Mouse (Mus musculus): Measurements from ENCODE around the gene Oas1a.
A peak's percentile ranks its signal among the peaks of the same experiment; 100 is the strongest.
"Not testable (repeated sequence)": the region's sequence is repeated elsewhere in the genome, so short reads cannot be mapped to it uniquely, and the experiment has no call there.

Oas1a gene

DNA sequence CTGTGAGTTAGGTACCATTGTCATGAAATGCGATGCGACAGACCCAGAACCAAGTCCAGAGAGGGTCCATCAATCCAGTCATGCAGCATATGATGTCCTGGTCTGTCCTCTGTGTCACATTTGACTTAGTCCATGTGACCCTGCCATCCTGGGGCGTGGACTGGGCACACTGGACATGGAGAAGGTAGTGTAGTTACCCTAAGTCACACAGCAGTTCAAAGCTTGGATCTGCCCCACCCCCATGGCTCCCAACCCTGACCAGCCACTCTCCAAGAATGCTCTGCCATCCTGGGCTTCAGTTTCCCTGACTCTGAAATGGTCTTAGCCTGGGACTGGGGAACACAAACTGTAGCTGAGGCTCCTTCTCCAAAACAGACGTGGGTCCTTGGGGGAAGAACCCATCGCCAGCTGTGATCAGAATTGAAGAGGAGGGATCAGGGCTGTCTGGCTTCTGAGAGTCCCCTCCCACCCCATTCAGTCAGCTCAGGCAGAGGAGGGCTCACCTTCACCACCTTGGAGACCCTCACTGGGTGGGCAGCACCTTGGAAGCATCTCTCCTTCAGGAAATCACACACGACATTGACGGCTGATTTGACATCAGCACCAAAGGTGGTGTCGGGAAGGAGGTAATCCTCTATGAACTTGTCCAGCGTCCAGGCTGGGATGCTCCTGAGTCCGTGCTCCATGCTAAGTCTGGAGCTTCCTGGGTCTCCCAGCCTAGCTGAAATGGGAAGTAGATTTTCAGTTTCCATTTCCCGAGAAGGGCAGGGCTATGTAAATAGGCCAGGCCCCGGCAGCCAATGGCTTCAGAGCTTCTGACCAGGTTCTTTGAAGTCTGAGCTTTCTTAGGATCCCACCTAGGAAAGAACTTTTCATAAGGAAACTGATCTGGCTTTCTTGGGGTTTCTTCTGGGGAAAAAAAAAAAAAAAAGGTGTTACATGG lies at the start of gene Oas1a:
Oas1a (minus strand) TSS at position 731 of the 943 bp plus-strand sequence.
- DNase-seq = not testable (repeated sequence)

DNA sequence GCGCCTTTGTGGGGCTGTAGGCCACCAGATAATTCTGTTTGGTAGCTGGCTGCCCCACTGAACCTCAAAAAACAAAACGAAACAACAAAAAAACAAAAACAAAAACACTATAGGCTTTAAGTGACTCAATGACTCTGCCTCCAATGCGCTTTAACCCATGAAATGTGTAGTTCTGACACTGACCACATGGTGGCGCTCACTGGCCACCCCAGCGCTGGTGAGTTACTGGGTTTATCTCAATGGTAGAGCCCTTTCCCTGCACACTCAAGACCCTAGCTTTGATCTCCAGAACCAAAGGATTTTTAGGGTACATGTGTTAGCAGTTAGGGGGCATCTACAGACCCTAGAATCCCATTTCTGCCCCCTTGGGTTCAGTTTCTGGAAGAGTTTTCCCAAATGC lies 46.7 kb upstream of the Oas1a start:
- DNase-seq = no peak

DNA sequence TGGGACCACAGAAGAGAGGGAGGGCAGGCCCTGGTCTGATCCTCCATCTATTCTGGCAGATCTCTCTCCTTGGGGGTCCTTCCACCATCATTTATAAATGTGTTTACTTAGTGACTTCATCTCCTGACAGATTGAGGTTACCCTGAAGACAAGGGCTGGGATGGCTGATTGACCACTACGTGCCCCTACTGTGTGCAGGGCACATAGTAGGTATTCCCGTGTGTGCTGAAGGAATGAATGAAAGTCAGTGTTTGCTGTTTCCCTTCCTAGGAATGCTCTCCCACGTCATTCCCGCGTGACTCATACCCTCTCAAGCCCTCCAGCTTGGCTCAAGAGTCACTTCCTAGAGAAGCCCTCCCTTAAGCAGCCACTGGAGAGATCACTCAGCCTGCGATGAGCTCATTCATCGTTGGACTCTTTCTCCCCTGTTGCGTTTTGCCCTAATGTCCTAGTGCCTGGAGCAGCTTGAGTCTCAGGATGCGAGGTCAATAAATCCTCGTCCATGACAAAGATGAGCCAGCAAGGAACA lies 45.0 kb upstream of the Oas1a start:
- DNase-seq = no peak

DNA sequence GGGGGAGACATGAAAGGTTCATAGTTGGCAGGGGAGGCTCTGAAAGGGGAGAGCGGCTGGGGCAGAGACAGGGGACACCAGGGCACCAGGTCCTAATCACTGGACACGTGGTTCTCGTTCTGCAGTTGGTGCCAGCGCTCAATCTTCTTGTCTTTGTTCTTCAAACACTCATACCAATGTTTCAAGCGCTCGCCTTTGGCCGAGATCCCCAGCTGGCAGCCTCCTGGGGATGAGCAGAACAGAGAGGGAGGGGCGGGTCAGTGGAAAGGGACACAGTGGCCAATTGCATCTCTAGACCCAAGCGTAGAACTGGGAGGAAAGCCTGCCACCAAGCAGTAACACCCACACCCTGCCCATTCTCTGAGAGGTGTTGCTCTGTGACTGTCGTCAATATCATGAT lies 34.8 kb upstream of the Oas1a start:
- peak; percentile 32 for DNase-seq

DNA sequence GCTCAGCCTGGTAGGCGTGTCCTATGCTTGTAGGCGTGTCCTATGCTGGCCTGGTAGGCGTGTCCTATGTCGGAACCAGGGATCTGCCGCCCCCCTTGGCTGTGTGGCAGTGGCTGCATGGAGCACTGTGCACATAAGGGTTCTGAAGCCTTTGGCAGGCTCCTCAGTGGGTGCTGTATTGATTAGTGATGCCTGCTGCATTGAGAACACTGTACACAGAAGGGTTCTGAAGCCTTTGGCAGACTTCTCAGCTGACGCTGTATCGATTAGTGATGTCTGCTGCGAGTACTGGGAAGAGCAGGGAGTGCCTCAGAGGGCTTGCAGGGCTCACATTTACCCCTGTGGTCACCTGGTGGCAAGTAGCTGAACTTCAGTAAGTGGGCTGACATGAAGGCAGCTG lies 31.3 kb upstream of the Oas1a start:
- no peak for DNase-seq

DNA sequence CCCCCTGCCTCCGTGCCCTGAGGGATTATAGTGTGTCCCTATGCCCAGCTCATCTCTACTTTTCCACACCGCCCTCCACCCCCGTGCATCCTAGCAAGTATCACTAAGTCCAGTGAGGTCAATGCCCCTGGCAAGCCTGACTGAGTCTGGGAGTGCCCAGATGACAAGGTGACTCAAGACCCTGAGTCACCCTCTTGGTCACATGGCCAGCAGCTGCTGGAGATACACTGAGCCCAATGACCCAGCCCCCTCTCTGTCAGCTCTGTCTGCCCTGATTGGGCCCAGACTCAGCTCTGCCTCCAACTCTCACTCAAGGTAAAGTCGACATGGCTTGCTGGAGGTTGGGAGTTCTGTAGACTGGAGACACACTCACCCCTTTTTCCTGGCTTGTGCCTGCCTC lies 30.5 kb upstream of the Oas1a start:
- no peak for DNase-seq

DNA sequence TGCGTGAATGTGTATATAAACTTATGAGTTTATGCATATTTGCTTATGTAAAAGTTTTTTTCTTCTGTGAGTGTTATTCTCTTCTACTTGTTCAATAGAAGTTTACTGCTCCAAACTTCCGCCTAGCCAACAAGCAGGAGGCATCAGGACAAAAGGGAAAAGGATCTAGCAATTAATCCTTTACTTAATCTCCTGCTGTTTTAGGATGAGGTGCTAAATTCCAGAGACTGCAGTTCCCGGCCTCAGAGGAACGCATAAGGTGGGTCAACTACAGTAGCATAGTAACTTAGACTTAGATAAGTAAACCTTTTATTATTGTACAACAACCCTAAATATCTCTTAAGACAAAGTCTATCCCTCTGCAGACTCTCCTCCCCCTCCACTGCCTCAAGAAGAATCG lies 26.6 kb upstream of the Oas1a start:
- no peak for DNase-seq

DNA sequence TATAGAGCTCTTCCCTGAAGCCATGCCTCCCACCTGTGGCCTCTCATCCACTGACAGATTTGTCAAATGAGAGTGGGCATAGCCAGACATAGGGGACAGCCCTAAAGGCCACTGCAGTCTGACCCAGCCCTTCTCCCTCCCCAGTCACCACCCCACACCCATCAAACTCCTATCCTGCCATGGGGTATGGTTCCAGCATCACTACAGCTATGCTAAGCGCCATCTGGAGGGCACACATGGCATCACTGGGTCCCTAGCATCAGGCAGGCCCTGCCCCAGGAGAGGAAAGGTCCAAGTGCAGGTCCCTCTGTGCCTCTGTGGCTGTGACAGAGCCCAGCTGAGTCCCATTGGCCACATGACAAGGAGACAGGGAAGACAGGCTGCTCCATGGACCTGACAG lies 19.7 kb upstream of the Oas1a start:
- no peak for DNase-seq

DNA sequence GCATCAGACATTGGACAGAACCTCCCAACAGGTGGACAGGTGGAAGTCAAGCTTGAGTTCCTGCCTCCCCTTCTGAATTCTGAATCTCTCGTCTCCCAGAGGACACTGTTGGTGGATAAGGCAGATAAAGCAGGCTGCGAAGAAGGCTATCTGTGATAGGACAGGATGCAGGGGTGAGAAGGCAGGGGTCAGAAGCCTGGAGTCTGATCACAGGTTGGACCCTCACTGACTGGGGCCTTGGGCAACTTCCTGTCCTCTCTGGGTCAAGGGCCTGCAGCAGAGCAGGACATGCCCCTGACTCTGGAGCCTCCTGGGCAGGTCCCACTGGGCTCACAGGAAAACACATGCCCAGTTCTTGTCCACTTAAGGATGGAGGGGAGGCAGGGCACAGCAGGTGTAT lies 19.0 kb upstream of the Oas1a start:
- DNase-seq = not testable (repeated sequence)

DNA sequence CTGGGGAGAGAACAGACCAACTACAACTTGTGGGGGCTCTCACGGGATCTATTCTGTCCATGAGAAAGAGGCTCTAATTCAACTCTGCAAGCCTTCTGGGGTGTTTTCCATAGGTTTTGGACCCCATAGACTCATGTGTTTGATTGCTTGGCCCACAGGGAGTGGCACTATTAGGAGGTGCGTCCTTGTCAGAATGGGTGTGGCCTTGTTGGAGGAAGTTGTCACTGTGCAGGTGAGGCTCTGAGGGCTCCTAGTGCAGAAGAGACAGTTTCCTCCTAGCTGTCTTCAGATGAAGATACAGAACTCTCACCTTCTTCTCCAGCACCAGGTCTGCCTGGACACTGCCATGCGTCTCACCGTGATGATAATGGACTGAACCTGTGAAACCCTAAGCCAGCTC lies 17.2 kb upstream of the Oas1a start:
- DNase-seq = not testable (repeated sequence)

DNA sequence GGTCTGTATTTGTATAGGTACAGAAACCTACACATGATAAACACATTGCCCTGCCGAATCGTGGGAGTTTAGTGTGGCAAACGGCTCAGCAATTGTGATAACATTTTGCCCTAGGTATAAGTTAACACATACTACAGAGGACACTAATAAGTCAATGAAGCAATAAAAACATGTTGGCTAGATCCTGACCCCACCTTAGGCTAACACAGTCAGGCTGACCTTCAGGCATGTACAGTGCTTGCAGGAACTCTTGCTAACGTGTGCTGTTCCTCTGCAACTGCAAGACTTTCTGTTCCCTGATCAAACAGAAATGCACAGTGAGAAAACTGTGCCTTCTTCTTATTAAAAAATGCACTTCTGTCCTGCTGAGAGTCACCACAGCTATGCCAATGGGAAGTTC lies 16.6 kb upstream of the Oas1a start:
- no peak for DNase-seq

DNA sequence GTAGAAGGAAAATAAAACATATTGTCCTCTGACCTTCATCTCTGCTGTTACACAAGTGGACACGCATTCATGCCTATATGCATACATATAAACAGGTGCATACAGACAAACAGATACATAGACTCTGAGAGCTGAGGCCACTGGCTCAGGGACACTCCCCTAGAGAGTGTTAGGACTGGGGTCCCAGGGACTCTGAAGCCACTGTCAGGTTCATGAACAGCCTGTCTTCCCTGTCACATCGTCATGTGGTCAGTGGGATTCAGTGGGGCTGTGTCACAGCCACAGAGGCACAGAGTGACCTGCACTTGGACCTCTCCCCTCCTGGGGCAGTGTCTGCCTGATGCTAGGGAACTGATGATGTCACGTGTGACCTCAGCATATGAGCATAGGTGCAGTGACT lies 13.0 kb upstream of the Oas1a start:
- DNase-seq = no peak

DNA sequence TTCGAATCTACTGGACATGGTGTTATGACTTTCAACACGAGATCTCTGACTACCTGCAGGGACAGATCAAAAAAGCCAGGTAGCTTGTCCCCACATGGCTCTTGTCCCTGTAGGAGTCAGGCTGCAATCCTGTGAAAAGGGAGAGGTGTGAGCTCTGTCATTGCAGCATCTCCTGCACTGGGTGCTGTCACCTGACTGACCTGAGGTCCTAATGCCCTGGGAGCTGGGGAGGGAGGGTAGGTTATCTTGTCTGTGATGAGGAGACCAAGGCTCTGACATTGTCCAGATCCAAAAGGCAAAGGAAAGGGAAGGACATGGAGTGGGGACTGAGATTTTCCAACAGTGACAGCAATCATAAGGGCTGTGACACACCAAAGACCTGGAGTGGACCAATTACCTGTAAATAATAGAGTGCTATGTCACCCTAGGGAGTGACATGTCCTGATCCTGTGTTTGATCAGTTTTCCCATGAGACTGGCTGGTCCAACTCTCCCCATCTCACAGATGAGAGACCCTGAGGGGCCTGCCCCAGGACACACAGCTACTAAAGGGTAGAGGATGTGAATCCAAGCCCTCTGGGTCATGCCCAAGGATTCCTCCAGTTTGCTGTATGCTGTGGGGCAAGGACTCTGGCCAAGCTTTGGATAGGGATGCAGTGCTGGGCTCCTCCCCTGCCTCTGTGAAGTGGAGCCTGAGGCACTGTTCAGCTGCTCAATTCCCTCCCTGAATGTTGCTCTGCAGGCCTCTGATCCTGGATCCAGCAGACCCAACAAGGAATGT lies 12.0 kb upstream of the Oas1a start:
- not testable (repeated sequence) for DNase-seq

DNA sequence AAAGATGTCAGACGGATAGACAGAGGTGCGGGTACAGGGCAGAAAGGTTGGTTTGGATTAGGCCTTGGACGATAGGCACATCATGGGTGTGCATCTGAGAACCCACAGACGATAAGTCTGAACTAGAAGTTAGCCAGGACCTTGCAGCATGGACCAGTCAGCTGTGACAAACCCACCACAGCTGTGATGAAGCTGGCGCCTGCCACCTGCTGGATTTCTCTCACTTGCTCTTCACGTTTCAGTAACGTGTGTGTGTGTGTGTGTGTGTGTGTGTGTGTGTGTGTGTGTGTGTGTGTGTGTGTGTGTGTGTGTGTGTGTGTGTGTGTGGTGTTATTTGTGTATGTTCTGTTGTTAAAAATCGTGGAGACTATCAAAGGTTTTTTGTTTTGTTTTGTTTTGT lies 6.9 kb upstream of the Oas1a start, which contains the start of gene Oas1d:
Oas1d (plus strand) TSS at position 333 of the 400 bp plus-strand sequence.
- DNase-seq = not testable (repeated sequence)

DNA sequence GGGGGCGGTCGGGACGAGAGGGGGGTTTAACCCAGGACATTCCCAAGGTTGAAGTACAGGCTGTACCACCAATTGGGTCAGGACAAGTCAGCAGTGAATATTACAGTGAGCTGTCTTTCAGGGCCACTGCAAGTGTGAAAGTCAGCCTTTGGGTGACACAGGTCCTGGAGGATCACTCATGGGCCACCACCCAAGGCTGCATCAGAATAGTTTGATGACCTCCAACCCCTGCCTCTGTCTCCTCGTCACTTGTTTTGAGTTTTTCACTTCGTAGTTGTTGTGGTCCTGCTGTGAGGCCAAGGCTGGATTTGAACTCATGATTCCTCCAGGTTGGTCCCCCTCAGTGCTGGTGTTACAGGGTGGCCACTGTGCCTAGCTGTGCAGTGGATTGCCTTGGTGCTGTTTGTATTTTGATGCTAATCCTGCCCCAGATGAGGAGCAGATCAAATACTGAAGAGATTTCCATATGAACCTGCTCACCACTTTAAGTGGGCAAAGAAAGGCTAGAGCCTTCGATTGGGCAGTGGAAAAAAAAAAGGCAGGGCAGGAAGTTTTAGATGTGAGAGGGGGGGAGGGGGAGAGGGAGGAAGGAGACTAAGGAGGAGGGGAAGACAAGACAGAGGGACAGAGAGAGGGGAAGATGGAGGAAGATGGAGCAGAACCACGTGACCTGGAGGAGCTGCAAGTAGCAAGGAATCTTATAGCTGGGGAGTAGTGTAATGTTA lies 1.0 kb upstream of the Oas1a start:
- no peak for DNase-seq

DNA sequence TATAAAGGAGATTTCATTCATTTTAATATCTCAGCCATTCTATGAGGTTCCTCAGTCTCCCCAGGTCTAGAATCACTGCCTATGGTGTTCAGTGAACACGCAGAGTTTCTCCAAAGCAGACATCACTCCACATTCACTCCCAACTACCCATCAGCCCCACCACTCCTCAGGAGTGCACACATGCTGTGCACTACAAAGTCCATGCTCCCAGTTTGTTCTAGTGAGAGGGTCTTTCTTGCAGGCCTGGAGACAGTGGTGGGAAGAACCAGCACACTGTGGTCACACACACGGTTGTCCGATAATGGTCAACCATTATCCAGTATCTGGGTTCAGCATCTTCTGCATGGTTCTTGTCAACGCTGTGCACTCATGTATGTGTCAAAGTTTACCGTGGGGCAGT lies 5.3 kb downstream of the Oas1a start:
- no peak for DNase-seq

DNA sequence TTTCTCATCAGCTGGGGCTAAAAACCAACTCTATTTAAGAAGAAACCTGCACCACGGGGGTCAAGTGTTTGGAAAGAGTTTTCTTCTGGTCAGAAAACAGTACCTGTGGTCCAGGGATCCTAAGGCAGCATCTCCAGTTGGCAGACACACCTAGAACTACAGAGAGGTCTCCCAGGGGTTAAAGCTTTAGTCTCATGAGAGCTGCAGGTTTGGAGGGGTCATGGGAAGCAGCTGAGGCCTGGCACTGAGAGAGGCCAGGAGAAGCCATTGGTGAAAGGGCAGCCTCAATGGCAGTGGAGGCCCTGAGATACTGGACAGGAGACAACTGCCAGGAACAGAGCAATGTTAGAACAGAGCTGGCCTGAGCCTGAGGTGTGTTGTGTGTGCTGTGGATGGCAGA lies 6.7 kb downstream of the Oas1a start:
- no peak for DNase-seq

DNA sequence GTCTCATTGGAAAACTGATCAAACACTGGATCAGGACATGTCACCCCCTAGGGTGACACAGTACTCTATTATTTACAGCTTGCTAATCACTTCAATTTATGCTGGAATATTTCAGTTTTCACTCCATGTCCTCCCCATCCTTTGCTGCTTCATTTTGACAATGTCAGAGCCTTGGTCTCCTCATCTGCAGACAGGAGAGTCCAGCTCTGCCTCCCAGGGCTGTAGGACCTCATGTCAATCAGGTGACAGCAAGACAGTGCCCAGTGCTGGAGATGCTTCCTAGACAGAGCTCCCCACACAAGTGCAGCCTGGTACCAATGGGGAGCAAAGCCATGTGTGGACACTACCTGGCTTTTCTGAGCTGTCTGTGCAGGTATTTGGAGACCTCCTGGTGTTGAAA lies 8.6 kb downstream of the Oas1a start:
- DNase-seq = no peak

DNA sequence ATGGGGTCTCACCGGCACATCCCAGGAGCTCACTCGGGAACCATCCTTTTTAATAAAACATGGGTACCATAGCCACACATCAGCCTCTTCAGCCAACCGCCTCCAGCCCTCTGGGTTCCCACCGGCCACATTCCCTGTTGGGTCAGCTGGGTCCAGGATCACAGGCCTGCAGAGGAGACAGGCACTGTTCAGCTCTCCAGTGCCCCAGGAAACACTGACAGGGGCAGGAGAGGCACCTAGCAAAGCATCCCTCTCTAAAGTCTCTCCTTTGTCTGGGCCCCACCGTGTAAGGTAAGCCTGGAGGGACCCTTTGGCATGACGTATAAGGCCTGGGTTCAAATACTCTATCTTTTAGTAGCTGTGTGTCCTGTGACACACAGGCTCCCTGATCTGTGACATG lies 9.0 kb downstream of the Oas1a start:
- DNase-seq = no peak

DNA sequence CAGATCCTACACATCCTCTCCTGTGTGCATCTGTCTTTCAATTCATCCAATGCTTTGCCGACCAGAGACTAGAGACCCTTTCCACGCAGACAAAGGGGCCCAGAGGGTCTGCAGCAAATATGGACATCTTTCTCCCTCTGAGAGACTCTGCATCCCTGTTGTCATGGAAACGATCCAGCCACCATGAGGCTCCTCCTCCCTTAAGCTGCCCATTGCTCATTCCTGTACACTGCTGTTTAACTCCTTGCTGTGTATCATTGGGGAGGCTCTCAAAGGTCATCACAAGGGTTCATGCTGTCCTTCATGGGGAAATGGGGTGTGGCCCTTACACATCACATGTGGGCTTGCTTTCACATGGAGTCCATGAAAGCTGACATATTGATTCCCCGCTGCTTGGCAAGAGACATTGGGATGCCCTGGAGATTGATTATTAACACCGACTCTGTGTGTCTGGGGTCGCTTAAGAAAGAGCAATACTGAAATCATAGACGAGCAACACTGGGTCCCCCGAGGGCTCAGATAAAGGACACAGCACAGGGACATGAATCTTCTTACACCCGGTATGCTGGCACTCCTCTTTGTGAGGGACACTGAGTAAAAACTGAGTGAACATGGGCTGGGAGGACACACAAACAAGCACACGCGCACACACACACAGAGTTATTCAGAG lies 12.0 kb downstream of the Oas1a start:
- no peak for DNase-seq

DNA sequence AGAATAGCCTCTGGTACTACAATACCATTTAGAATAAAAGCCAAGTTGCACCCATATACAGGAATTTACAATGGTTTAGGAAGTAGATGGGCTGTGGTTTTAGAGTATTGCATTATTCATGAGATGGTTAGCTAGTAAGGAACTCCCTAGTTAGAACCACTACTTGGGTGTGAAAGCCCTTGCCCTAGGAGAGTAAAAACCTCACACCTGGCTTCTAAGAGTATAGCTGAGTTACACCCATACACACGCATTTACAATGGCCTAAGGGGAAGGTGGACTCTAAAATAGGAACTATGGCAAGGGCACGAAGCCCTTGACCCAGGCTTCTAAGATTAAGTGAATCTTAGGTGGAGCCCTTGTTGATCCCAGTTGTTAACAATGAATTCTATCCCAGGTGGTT lies 12.6 kb downstream of the Oas1a start:
- not testable (repeated sequence) for DNase-seq

DNA sequence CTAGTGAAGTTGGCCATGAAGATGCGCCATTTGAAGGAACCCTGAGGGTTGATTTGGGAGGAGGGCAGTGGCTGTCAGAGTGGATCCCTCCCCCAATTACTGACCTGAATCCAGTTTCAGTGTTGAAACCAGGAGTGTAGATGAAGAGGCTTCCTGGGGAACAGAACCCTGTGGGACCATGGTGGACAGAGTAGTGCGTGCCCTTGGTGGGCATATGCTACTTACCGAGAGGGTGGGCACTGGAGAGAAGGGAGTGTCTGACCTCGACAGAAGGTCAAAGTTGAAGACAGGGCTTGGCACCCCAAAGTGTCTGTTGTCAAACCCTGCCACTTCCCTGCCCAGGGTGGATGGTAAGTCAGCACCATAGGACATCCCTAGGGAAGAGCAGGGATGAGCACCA lies 13.5 kb downstream of the Oas1a start:
- DNase-seq = not testable (repeated sequence)

Data from right cerebral cortex, adult 18-20 months (tissue).